Mouse (Mus musculus) adipose tissue, adult 10 weeks (tissue): ENCODE results near the gene Olfr1462. TPM values are rescaled to one million over a fixed set of nuclear protein-coding genes. Genes with fewer than 3 reads are reported as not detected.

ENCODE experiments used
- polyA plus RNA-seq: library from polyadenylated mRNA; stranded (reverse); fragments of 350-450 nt; fragmentation: Illumina TruSeq; extraction: RNeasy Lipid Tissue Mini Kit (QIAGEN cat#74804); gene quantifications from one replicate; pipeline ENCODE4 v1.2.3, GENCODE M21; 2014; ENCODE audit warnings: low read depth, low replicate concordance

The Olfr1462 gene
- not detected for polyA plus RNA-seq

DNA sequence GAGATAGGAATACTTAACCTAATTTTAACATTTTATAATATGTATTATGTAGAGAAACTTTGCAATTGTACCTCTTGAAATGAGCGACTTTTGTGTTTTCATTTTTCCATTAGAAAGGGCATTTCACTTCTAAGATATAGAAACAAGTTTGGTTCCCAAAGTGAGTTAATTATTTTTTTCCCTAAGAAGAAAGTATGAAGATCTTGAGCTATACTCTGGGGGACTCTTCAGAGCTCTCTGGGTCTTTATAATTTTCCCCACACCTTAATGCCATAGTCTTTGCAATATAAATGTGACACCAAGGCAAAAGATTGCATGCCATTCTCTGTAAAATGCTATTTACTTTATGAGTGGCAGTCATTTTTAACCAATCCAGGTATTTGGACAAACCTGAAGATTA, at the start of gene Olfr1462:
Gene Olfr1462, plus strand, starts transcription at position 301 of the 400 bp plus-strand sequence.

DNA sequence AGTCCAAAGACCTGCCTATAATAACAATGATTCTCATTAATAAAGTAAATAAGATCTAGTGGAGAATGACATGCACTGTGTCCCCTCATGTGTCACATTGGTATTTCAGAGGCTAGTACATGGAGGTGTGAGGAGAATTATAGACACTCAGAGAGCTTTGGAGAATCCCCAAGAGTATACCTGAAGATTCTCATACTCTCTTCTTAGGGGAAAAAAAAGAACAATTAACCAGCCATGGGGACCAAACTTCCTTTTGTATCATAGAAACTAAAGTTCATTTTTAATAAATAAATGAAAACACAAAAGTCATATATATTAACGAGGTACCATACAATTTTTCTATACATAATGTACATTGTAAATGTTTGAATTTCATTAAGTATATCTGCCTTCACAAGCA, 36.1 kb upstream of the Olfr1462 start, which contains the start of gene Olfr1459:
Gene Olfr1459, minus strand, starts transcription at position 101 of the 400 bp plus-strand sequence.

DNA sequence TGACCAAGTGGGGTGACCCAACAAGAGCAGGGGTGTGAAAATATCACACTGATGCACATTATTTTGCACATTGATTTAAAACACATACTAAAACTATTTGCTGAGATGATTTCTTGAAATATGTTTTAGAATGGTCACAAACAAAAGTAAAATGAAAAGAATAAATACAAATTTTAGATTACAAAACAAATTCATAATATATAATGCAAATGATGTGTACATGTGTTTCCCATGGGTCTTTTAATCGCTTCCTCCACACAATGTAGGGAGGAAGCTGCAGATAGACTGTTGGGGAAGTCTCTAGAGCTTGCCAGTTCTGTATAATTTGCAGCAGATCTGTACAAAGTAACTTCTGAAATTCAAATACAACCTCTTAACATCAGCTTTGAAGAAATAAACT, 22.8 kb upstream of the Olfr1462 start, which contains the start of gene Olfr1461:
Gene Olfr1461, plus strand, starts transcription at position 301 of the 400 bp plus-strand sequence.

DNA sequence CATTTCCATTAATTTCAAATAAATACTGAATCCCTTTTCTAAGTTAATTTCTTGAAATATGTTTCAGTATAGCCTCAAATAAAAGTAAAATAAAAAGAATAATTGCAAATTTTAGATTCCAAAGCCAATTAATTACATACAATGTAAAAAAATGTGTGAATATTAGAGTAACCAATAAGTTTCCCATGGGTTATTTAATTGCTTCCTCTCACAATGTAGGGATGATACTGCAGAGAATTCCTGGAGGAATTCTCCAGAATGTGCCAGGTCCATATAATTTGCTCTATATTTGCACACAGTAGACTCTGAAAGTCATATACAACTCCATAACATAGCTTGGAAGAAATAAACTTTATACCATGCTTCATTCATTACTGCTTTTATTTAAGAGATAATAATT, 45.5 kb downstream of the Olfr1462 start, which contains the start of gene Olfr1463:
Gene Olfr1463, plus strand, starts transcription at position 301 of the 400 bp plus-strand sequence.

Other genes with a start within 250 kb of the Olfr1462 start
- not detected for gene Olfr1450, start 235.5 kb upstream of the Olfr1462 start, polyA plus RNA-seq
- gene Olfr1451, start 190.7 kb upstream of the Olfr1462 start, polyA plus RNA-seq = not detected
- not detected for gene Olfr1453, start 157.4 kb upstream of the Olfr1462 start, polyA plus RNA-seq
- not detected for gene Olfr1454, start 125.1 kb upstream of the Olfr1462 start, polyA plus RNA-seq
- gene Olfr1457, start 87.8 kb upstream of the Olfr1462 start, polyA plus RNA-seq = not detected
- not detected for gene Olfr1458, start 79.0 kb upstream of the Olfr1462 start, polyA plus RNA-seq
- gene Olfr1459, start 36.2 kb upstream of the Olfr1462 start, polyA plus RNA-seq = not detected
- gene Olfr1461, start 22.7 kb upstream of the Olfr1462 start, polyA plus RNA-seq = not detected
- gene Olfr1463, start 45.6 kb downstream of the Olfr1462 start, polyA plus RNA-seq = not detected
- not detected for gene Olfr1465, start 129.8 kb downstream of the Olfr1462 start, polyA plus RNA-seq
- gene Olfr1466, start 153.1 kb downstream of the Olfr1462 start, polyA plus RNA-seq = not detected
- gene Olfr1467, start 176.5 kb downstream of the Olfr1462 start, polyA plus RNA-seq = not detected
- not detected for gene Olfr1469, start 222.1 kb downstream of the Olfr1462 start, polyA plus RNA-seq